Mouse (Mus musculus): ENCODE measurements around the gene Isca2.

Isca2 gene

GRCm38 (mm10) chr12:84819236-84820168, 46.5 kb downstream of the Isca2 start:
- peak; percentile 75 for DNase-seq

- no peak for DNase-seq
Observed at GRCm38 (mm10) chr12:84823601-84824000, 50.5 kb downstream of the Isca2 start.

- no peak for DNase-seq
Observed at GRCm38 (mm10) chr12:84824203-84824602, 51.2 kb downstream of the Isca2 start.

All from cerebellum, adult 9-10 months (tissue).